ENCODE assay signal across 8 mouse cellular contexts in the genomic region with DNA sequence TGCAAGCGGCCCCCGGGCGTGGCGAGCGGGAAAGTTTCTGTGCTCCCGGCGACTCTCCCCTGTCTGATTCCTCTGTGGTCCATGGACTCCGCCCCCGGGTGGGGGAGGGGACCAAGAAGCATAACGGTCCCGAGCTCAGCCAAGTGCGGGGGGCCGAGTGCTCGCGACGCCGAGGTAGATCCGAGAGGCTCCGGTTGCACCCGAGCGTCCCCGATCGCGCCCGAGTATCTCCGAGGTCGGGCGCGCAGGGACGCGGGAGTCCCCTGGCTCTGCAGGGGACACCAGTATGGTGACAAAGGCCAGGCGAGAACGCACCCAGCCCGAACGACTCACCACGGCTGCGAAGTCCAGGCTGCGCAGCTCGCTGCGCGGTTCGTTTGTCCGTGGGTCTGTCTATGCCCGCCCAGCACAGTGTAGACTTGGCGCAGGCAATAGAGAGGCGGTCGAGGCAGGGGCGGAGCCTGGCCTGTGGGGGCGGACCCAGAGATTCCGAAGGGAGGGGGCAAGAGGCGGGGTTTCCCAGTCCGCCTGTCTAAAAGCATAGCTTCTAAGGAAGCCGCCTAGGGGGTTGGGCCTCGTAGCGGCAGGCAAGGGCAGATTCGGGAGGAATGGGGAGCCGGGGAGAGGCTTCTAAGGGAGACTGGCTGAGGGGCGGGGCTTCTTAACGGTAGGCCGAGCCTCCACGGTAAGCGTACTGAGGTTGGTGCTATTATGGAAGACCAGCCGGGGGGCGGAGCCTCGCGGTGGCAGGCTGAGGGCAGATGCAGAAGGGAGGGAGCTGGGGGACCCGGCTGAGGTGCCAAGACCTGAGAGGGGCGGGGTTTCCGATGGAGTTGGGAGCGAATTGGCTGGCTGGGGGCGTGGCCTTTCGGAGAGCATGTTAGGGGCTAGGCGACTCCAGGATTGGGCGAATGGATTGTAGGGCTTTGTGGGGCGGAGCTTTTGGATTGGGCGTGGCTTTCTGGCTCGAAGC. TPM values are rescaled to one million over a fixed set of nuclear protein-coding genes. Genes with fewer than 3 reads are reported as not detected.
DNase-seq lines count a peak whose midpoint lies in the region; ATAC-seq lines count a peak whose summit lies in the region.

No protein-coding gene starts in this region.

- H3K9ac ChIP-seq in hindbrain, embryonic 11.5 days (ENCODE audit: low read depth, low read length), result peak overlapping the region; percentile 55

- ATAC-seq in hindbrain, embryonic 11.5 days (ENCODE audit: low FRiP score), result peak; percentile 92

- no peaks in the 10 kb centered on the region for H3K27me3 ChIP-seq in hindbrain, embryonic 11.5 days (ENCODE audit: control insufficient read depth, insufficient read depth, low read length)

- H3K9me3 ChIP-seq in hindbrain, embryonic 11.5 days (ENCODE audit: control insufficient read depth, low read length), result no peaks in the 10 kb centered on the region

- H3K36me3 ChIP-seq in hindbrain, embryonic 11.5 days (ENCODE audit: control insufficient read depth, insufficient read depth, low read length), result 0 out of 2 replicates have a peak, but pooled peaks cover under 1% of the 10 kb centered on the region

- peaks cover 22% of the 10 kb centered on the region; the same call in 1 of the 2 replicates for H3K4me1 ChIP-seq in hindbrain, embryonic 11.5 days (replicated peaks; ENCODE audit: control insufficient read depth, insufficient read depth, low read length)

- peak; percentile 100 for DNase-seq in Muller cell, postnatal 12 days (ENCODE audit: inconsistent ontology term)
- DNase-seq in cerebellum, adult 9-11 months, result peak; percentile 96
- DNase-seq in frontal cortex, adult 2 months (ENCODE audit: extremely low spot score in 1 of 2, low spot score in 1 of 2), result peak; percentile 96 to 97
- DNase-seq in hindbrain, embryonic 11.5 days (ENCODE audit: low spot score), result peak; percentile 100
- peak; percentile 95 to 97 for DNase-seq in layer of hippocampus, postnatal 10 days (ENCODE audit: low spot score in 2 of 2)
- DNase-seq in lung, postnatal 10 days, result peak; percentile 100
- DNase-seq in ovary, postnatal 36 days (ENCODE audit: low spot score), result peak; percentile 99
- DNase-seq in thymus, postnatal 25 days, result peak; percentile 99

- peak overlapping the region; percentile 47 for H3K4me3 ChIP-seq in hindbrain, embryonic 11.5 days (ENCODE audit: low read depth, low read length)

- WGBS in hindbrain, embryonic 11.5 days, result under 1% methylated on average over 75 of the region's 77 CpGs

- H3K4me2 ChIP-seq in hindbrain, embryonic 11.5 days (replicated peaks; ENCODE audit: low read depth, low read length), result peak overlapping the region; percentile 83

- H3K27ac ChIP-seq in hindbrain, embryonic 11.5 days (ENCODE audit: low read depth, low read length), result peak overlapping the region; percentile 91

RNA-seq across cellular contexts. Expression of a gene that starts 14.2 kb away (rescaled TPM):
- 622 and 690 TPM in 2 replicates for polyA plus RNA-seq in frontal cortex, adult 2 months (2012; rRNA removed)
- 142 and 156 TPM in 2 replicates for polyA plus RNA-seq in hindbrain, embryonic 11.5 days (2014; fragmentation: Nextera tagmentation; extraction: Ambion mirVana)
- total RNA-seq in layer of hippocampus, postnatal 10 days (2021), result 100 to 1,000 TPM; 817 to 911 TPM

RNA-seq across cellular contexts. Expression of a gene that starts 50.2 kb away (rescaled TPM):
- polyA plus RNA-seq in frontal cortex, adult 2 months (2012; rRNA removed), result not detected in 2 replicates
- polyA plus RNA-seq in hindbrain, embryonic 11.5 days (2014; fragmentation: Nextera tagmentation; extraction: Ambion mirVana), result not detected in 2 replicates
- not detected for total RNA-seq in layer of hippocampus, postnatal 10 days (2021)

Comparison
In these comparisons a context has a peak if more than half of its experiments do, and no peak if none do; other contexts are left out.
1. Peak in every context shown above with its lines: DNase-seq, ATAC-seq, H3K4me3 ChIP-seq and H3K27ac ChIP-seq.